Mouse (Mus musculus) hindbrain, embryonic 14.5 days (tissue): ENCODE measurements around the gene Wfdc3. TPM values are rescaled to one million over a fixed set of nuclear protein-coding genes. Genes with fewer than 3 reads are reported as not detected.

ENCODE experiments used
- ATAC-seq: fragments of 200-750 bp; cut with Nextera tagmentation; 2 replicates; pipeline ENCODE4 v1.8.0; 2017; ENCODE audit warnings: moderate number of reproducible peaks, mild to moderate bottlenecking, moderate TSS enrichment, moderate library complexity; ENCODE audit not compliant: low FRiP score
- DNase-seq: peaks from one replicate; pipeline ENCODE4 v3.0.0-alpha.2; 2015; ENCODE audit warnings: low spot score
- H3K27ac ChIP-seq: fragments of 300-500 bp; sonication (generic); 2 replicates; pipeline ENCODE4 v1.5.1; 2014; ENCODE audit warnings: mild to moderate bottlenecking, moderate library complexity
- H3K27me3 ChIP-seq: fragments of 300-500 bp; sonication (generic); 2 replicates; pipeline ENCODE4 v1.6.1; 2014; ENCODE audit warnings: mild to moderate bottlenecking, low read length, mixed read lengths; ENCODE audit not compliant: control insufficient read depth, insufficient read depth
- H3K36me3 ChIP-seq: fragments of 300-500 bp; sonication (generic); replicated peaks from 2 replicates; pipeline ENCODE4 v1.6.1; 2014; ENCODE audit not compliant: control insufficient read depth, insufficient read depth
- H3K4me1 ChIP-seq: fragments of 300-500 bp; sonication (generic); replicated peaks from 2 replicates; pipeline ENCODE4 v1.6.1; 2014; ENCODE audit warnings: antibody characterized with exemption, low read length, mixed read lengths; ENCODE audit not compliant: control insufficient read depth, insufficient read depth
- H3K4me2 ChIP-seq: fragments of 300-500 bp; sonication (generic); replicated peaks from 2 replicates; pipeline ENCODE4 v1.6.1; 2014; ENCODE audit warnings: mild to moderate bottlenecking, moderate library complexity
- H3K4me3 ChIP-seq: fragments of 300-500 bp; sonication (generic); replicated peaks from 2 replicates; pipeline ENCODE4 v1.5.1; 2014; ENCODE audit warnings: mild to moderate bottlenecking, low read length
- H3K9ac ChIP-seq: fragments of 300-500 bp; sonication (generic); 2 replicates; pipeline ENCODE4 v1.6.1; 2014
- H3K9me3 ChIP-seq: fragments of 300-500 bp; sonication (generic); 2 replicates; pipeline ENCODE4 v1.6.1; 2016; ENCODE audit warnings: low read length; ENCODE audit not compliant: control insufficient read depth
- WGBS: fragments of 180-500 bp; shearing (Covaris S2); extraction: QIAGEN DNeasy Blood & Tissue Kit; methylation state at CpG from one replicate; pipeline ENCODE4 v1.1.7; 2014; 5-methylcytosine and 5-hydroxymethylcytosine counted together
- polyA plus RNA-seq: library from polyadenylated mRNA; unstranded; fragments of >200 nt; fragmentation: Nextera tagmentation; extraction: Ambion mirVana; gene quantifications from 2 replicates; pipeline ENCODE4 v1.2.1, GENCODE M21; 2014

Wfdc3 gene
- polyA plus RNA-seq, 1 experiment from 2014 or later, result 1.4 TPM

- DNase-seq (no peak), ATAC-seq (no peak)
- 95% methylated on average over 15 of the region's 15 CpGs for WGBS
- Histone ChIP-seq H3K27me3 (no peaks in the 10 kb centered on the region), H3K4me3 (no peak overlapping the region), H3K9me3 (no peaks in the 10 kb centered on the region), H3K4me1 (peaks cover 9% of the 10 kb centered on the region), H3K4me2 (no peak overlapping the region), H3K9ac (no peak overlapping the region), H3K27ac (no peak overlapping the region), H3K36me3 (peaks cover 43% of the 10 kb centered on the region)
Measured at GRCm38 (mm10) chr2:164767812-164768540, 22.2 kb upstream of the Wfdc3 start.

GRCm38 (mm10) chr2:164765841-164766240, 20.1 kb upstream of the Wfdc3 start:
- H3K27me3 ChIP-seq, result no peaks in the 10 kb centered on the region
- 86% methylated on average over 3 of the region's 3 CpGs for WGBS
- no peak for ATAC-seq
- H3K4me3 ChIP-seq, result no peak overlapping the region
- DNase-seq, result no peak
- H3K36me3 ChIP-seq, result peaks cover 65% of the 10 kb centered on the region
- no peak overlapping the region for H3K27ac ChIP-seq
- H3K9ac ChIP-seq, result no peak overlapping the region
- no peaks in the 10 kb centered on the region for H3K9me3 ChIP-seq
- peaks cover 9% of the 10 kb centered on the region for H3K4me1 ChIP-seq
- no peak overlapping the region for H3K4me2 ChIP-seq

- Histone ChIP-seq H3K27ac (no peak overlapping the region), H3K4me2 (no peak overlapping the region), H3K9ac (no peak overlapping the region), H3K4me3 (no peak overlapping the region), H3K36me3 (peaks cover 88% of the 10 kb centered on the region), H3K9me3 (no peaks in the 10 kb centered on the region), H3K4me1 (no peaks in the 10 kb centered on the region), H3K27me3 (no peaks in the 10 kb centered on the region)
- ATAC-seq (no peak), DNase-seq (no peak)
- 89% methylated on average over 7 of the region's 7 CpGs for WGBS
Measured at GRCm38 (mm10) chr2:164762593-164762992, 16.9 kb upstream of the Wfdc3 start.

GRCm38 (mm10) chr2:164761971-164762370, 16.2 kb upstream of the Wfdc3 start:
- no peak overlapping the region for H3K4me2 ChIP-seq
- no peak overlapping the region for H3K4me3 ChIP-seq
- no peaks in the 10 kb centered on the region for H3K9me3 ChIP-seq
- H3K36me3 ChIP-seq, result peaks cover 88% of the 10 kb centered on the region
- no peaks in the 10 kb centered on the region for H3K4me1 ChIP-seq
- no peaks in the 10 kb centered on the region for H3K27me3 ChIP-seq
- 96% methylated on average over 4 of the region's 4 CpGs for WGBS
- H3K9ac ChIP-seq, result no peak overlapping the region
- DNase-seq (no peak), ATAC-seq (no peak)
- no peak overlapping the region for H3K27ac ChIP-seq

GRCm38 (mm10) chr2:164761502-164761901, 15.8 kb upstream of the Wfdc3 start:
- no peak for ATAC-seq
- no peaks in the 10 kb centered on the region for H3K4me1 ChIP-seq
- H3K9ac ChIP-seq, result no peak overlapping the region
- no peak overlapping the region for H3K4me2 ChIP-seq
- H3K36me3 ChIP-seq, result peaks cover 88% of the 10 kb centered on the region
- H3K27me3 ChIP-seq, result no peaks in the 10 kb centered on the region
- no peaks in the 10 kb centered on the region for H3K9me3 ChIP-seq
- H3K27ac ChIP-seq, result no peak overlapping the region
- H3K4me3 ChIP-seq, result no peak overlapping the region
- WGBS, result 100% methylated on average over 2 of the region's 2 CpGs
- no peak for DNase-seq

- 89% methylated on average over 4 of the region's 4 CpGs for WGBS
- no peak overlapping the region for H3K4me3 ChIP-seq
- ATAC-seq (no peak), DNase-seq (no peak)
- H3K27me3 ChIP-seq, result no peaks in the 10 kb centered on the region
- H3K9ac ChIP-seq, result no peak overlapping the region
- no peaks in the 10 kb centered on the region for H3K4me1 ChIP-seq
- H3K27ac ChIP-seq, result no peak overlapping the region
- H3K36me3 ChIP-seq, result peaks cover 88% of the 10 kb centered on the region
- no peak overlapping the region for H3K4me2 ChIP-seq
- no peaks in the 10 kb centered on the region for H3K9me3 ChIP-seq
Measured at GRCm38 (mm10) chr2:164760059-164760833, 14.5 kb upstream of the Wfdc3 start.

GRCm38 (mm10) chr2:164758692-164759091, 13.0 kb upstream of the Wfdc3 start:
- no peak for DNase-seq
- H3K4me1 ChIP-seq, result no peaks in the 10 kb centered on the region
- no peaks in the 10 kb centered on the region for H3K27me3 ChIP-seq
- WGBS, result 96% methylated on average over 1 of the region's 1 CpGs
- H3K27ac ChIP-seq, result no peak overlapping the region
- H3K4me2 ChIP-seq, result no peak overlapping the region
- ATAC-seq, result no peak
- no peak overlapping the region for H3K4me3 ChIP-seq
- H3K36me3 ChIP-seq, result peaks cover 98% of the 10 kb centered on the region
- H3K9ac ChIP-seq, result no peak overlapping the region
- H3K9me3 ChIP-seq, result no peaks in the 10 kb centered on the region

GRCm38 (mm10) chr2:164757841-164758240, 12.1 kb upstream of the Wfdc3 start:
- Histone ChIP-seq H3K9me3 (no peaks in the 10 kb centered on the region), H3K4me1 (no peaks in the 10 kb centered on the region), H3K36me3 (peaks cover 98% of the 10 kb centered on the region), H3K9ac (no peak overlapping the region), H3K27me3 (no peaks in the 10 kb centered on the region), H3K4me3 (no peak overlapping the region), H3K4me2 (no peak overlapping the region), H3K27ac (no peak overlapping the region)
- DNase-seq (no peak), ATAC-seq (no peak)
- WGBS, result 92% methylated on average over 11 of the region's 11 CpGs

- H3K9ac ChIP-seq, result no peak overlapping the region
- DNase-seq, result no peak
- WGBS, result 79% methylated on average over 2 of the region's 2 CpGs
- H3K4me2 ChIP-seq, result no peak overlapping the region
- ATAC-seq, result no peak
- H3K4me1 ChIP-seq, result no peaks in the 10 kb centered on the region
- H3K36me3 ChIP-seq, result peaks cover 96% of the 10 kb centered on the region
- no peaks in the 10 kb centered on the region for H3K9me3 ChIP-seq
- H3K27me3 ChIP-seq, result no peaks in the 10 kb centered on the region
- no peak overlapping the region for H3K27ac ChIP-seq
- H3K4me3 ChIP-seq, result no peak overlapping the region
Measured at GRCm38 (mm10) chr2:164754800-164755199, 9.1 kb upstream of the Wfdc3 start.
